Mouse (Mus musculus): Measurements from ENCODE around the gene Fbxo21. TPM values are rescaled to one million over a fixed set of nuclear protein-coding genes. Genes with fewer than 3 reads are reported as not detected.

The Fbxo21 gene
- total and polyA plus RNA-seq, 3 experiments = 33.6 to 37.8 (median 34.1) TPM

- H3K9ac ChIP-seq (ENCODE audit: low read depth, low read length) = no peak overlapping the region
- 62% methylated on average over 6 of the region's 6 CpGs for WGBS
- H3K36me3 ChIP-seq (ENCODE audit: control insufficient read depth, insufficient read depth, low read length) = no peaks in the 10 kb centered on the region
- intact Hi-C loops (cut with DNase I) = no loop called here
- H3K79me2 ChIP-seq (replicated peaks; ENCODE audit: control insufficient read depth, insufficient read depth, low read length) = no peaks in the 10 kb centered on the region; the same call in 1 of the 2 replicates
- no peak for DNase-seq
- H3K4me3 ChIP-seq = no peak overlapping the region
- no peaks in the 10 kb centered on the region for H3K27me3 ChIP-seq (ENCODE audit: control insufficient read depth, insufficient read depth, low read length)
- no peak overlapping the region for H3K27ac ChIP-seq
- TF ChIP-seq EP300 (IDR thresholded peaks at IDR 0.05; ENCODE audit: insufficient read depth, low read depth, low read length) (no peak), CTCF (IDR thresholded peaks at IDR 0.05) (no peak), POLR2A (IDR thresholded peaks at IDR 0.05; ENCODE audit: insufficient read depth, low read depth, low read length) (no peak)
- no peaks in the 10 kb centered on the region for H3K4me1 ChIP-seq (ENCODE audit: control insufficient read depth, insufficient read depth, low read length)
These were observed 66.1 kb downstream of the Fbxo21 start for GRCm38 (mm10) chr5:118042599-118042998.

GRCm38 (mm10) chr5:118043761-118044160, 67.2 kb downstream of the Fbxo21 start:
- no peaks in the 10 kb centered on the region for H3K4me1 ChIP-seq (ENCODE audit: control insufficient read depth, insufficient read depth, low read length)
- 87% methylated on average over 4 of the region's 4 CpGs for WGBS
- TF ChIP-seq EP300 (IDR thresholded peaks at IDR 0.05; ENCODE audit: insufficient read depth, low read depth, low read length) (no peak), CTCF (IDR thresholded peaks at IDR 0.05) (no peak), POLR2A (IDR thresholded peaks at IDR 0.05; ENCODE audit: insufficient read depth, low read depth, low read length) (no peak)

GRCm38 (mm10) chr5:118044907-118045306, 68.4 kb downstream of the Fbxo21 start:
- H3K36me3 ChIP-seq (ENCODE audit: control insufficient read depth, insufficient read depth, low read length) = no peaks in the 10 kb centered on the region
- intact Hi-C loops (cut with DNase I) = no loop called here
- TF ChIP-seq POLR2A (IDR thresholded peaks at IDR 0.05; ENCODE audit: insufficient read depth, low read depth, low read length) (no peak), CTCF (IDR thresholded peaks at IDR 0.05) (no peak), EP300 (IDR thresholded peaks at IDR 0.05; ENCODE audit: insufficient read depth, low read depth, low read length) (no peak)
- no peak for DNase-seq
- H3K4me1 ChIP-seq (ENCODE audit: control insufficient read depth, insufficient read depth, low read length) = no peaks in the 10 kb centered on the region
- WGBS = 67% methylated on average over 6 of the region's 6 CpGs
- H3K27me3 ChIP-seq (ENCODE audit: control insufficient read depth, insufficient read depth, low read length) = no peaks in the 10 kb centered on the region
- H3K27ac ChIP-seq = no peak overlapping the region
- no peaks in the 10 kb centered on the region for H3K79me2 ChIP-seq (replicated peaks; ENCODE audit: control insufficient read depth, insufficient read depth, low read length)
- H3K4me3 ChIP-seq = no peak overlapping the region
- H3K9ac ChIP-seq (ENCODE audit: low read depth, low read length) = no peak overlapping the region

More at GRCm38 (mm10) chr5:118043761-118044160, 67.2 kb downstream of the Fbxo21 start:
- Histone ChIP-seq H3K27ac (no peak overlapping the region), H3K79me2 (replicated peaks; ENCODE audit: control insufficient read depth, insufficient read depth, low read length) (no peaks in the 10 kb centered on the region; the same call in 1 of the 2 replicates), H3K36me3 (ENCODE audit: control insufficient read depth, insufficient read depth, low read length) (no peaks in the 10 kb centered on the region), H3K4me3 (no peak overlapping the region), H3K27me3 (ENCODE audit: control insufficient read depth, insufficient read depth, low read length) (no peaks in the 10 kb centered on the region), H3K9ac (ENCODE audit: low read depth, low read length) (no peak overlapping the region)
- no peak for DNase-seq
- intact Hi-C loops (cut with DNase I) = no loop called here

- no peak for DNase-seq
- no peaks in the 10 kb centered on the region for H3K79me2 ChIP-seq (replicated peaks; ENCODE audit: control insufficient read depth, insufficient read depth, low read length)
- H3K36me3 ChIP-seq (ENCODE audit: control insufficient read depth, insufficient read depth, low read length) = no peaks in the 10 kb centered on the region
- TF ChIP-seq CTCF (IDR thresholded peaks at IDR 0.05) = no peak
- no peak for TF ChIP-seq EP300 (IDR thresholded peaks at IDR 0.05; ENCODE audit: insufficient read depth, low read depth, low read length)
- TF ChIP-seq POLR2A (IDR thresholded peaks at IDR 0.05; ENCODE audit: insufficient read depth, low read depth, low read length) = no peak
- intact Hi-C loops (cut with DNase I) = no loop called here
- no peak overlapping the region for H3K4me3 ChIP-seq
- H3K4me1 ChIP-seq (ENCODE audit: control insufficient read depth, insufficient read depth, low read length) = no peaks in the 10 kb centered on the region
- WGBS = 90% methylated on average over 9 of the region's 9 CpGs
- H3K27me3 ChIP-seq (ENCODE audit: control insufficient read depth, insufficient read depth, low read length) = no peaks in the 10 kb centered on the region
- H3K27ac ChIP-seq = no peak overlapping the region
- no peak overlapping the region for H3K9ac ChIP-seq (ENCODE audit: low read depth, low read length)
These were observed 68.9 kb downstream of the Fbxo21 start for GRCm38 (mm10) chr5:118045385-118045784.

- no peaks in the 10 kb centered on the region for H3K4me1 ChIP-seq (ENCODE audit: control insufficient read depth, insufficient read depth, low read length)
- WGBS = 84% methylated on average over 14 of the region's 14 CpGs
- TF ChIP-seq POLR2A (IDR thresholded peaks at IDR 0.05; ENCODE audit: insufficient read depth, low read depth, low read length) (no peak), EP300 (IDR thresholded peaks at IDR 0.05; ENCODE audit: insufficient read depth, low read depth, low read length) (no peak), CTCF (IDR thresholded peaks at IDR 0.05) (no peak)
- intact Hi-C loops (cut with DNase I) = no loop called here
- no peaks in the 10 kb centered on the region for H3K27me3 ChIP-seq (ENCODE audit: control insufficient read depth, insufficient read depth, low read length)
- no peak overlapping the region for H3K9ac ChIP-seq (ENCODE audit: low read depth, low read length)
- no peaks in the 10 kb centered on the region for H3K36me3 ChIP-seq (ENCODE audit: control insufficient read depth, insufficient read depth, low read length)
- no peak overlapping the region for H3K27ac ChIP-seq
- DNase-seq = no peak
- H3K4me3 ChIP-seq = no peak overlapping the region
- H3K79me2 ChIP-seq (replicated peaks; ENCODE audit: control insufficient read depth, insufficient read depth, low read length) = no peaks in the 10 kb centered on the region
These were observed 70.7 kb downstream of the Fbxo21 start for GRCm38 (mm10) chr5:118047091-118047757.

GRCm38 (mm10) chr5:118048412-118048811, 71.9 kb downstream of the Fbxo21 start:
- DNase-seq = no peak
- Histone ChIP-seq H3K9ac (ENCODE audit: low read depth, low read length) (no peak overlapping the region), H3K27ac (no peak overlapping the region), H3K36me3 (ENCODE audit: control insufficient read depth, insufficient read depth, low read length) (no peaks in the 10 kb centered on the region), H3K79me2 (replicated peaks; ENCODE audit: control insufficient read depth, insufficient read depth, low read length) (no peaks in the 10 kb centered on the region), H3K4me1 (ENCODE audit: control insufficient read depth, insufficient read depth, low read length) (no peaks in the 10 kb centered on the region), H3K4me3 (no peak overlapping the region), H3K27me3 (ENCODE audit: control insufficient read depth, insufficient read depth, low read length) (no peaks in the 10 kb centered on the region)
- TF ChIP-seq CTCF (IDR thresholded peaks at IDR 0.05) = no peak
- intact Hi-C loops (cut with DNase I) = no loop called here
- 86% methylated on average over 4 of the region's 4 CpGs for WGBS
